ENCODE assay signal across 22 mouse cellular contexts in genomic region chrX:12201111-12201510, GRCm38 (mm10). TPM values are rescaled to one million over a fixed set of nuclear protein-coding genes. Genes with fewer than 3 reads are reported as not detected.
DNase-seq lines count a peak whose midpoint lies in the region; ATAC-seq and TF ChIP-seq lines count a peak whose summit lies in the region.
"Had no signal": no experiment of that assay in that cellular context is flagged by ENCODE, and none has a peak within 500 bp of the region (broad histone marks: within the 10 kb centered on the region; RNA-seq: fewer than 3 reads in every experiment).

No protein-coding gene starts in this region.

- no peaks in the 10 kb centered on the region for H3K79me2 ChIP-seq in liver, adult 2 months (ENCODE audit: control insufficient read depth, insufficient read depth, low read length)

- peak; percentile 35 for DNase-seq in liver, adult 2 months (ENCODE audit: extremely low read depth, low read depth, low spot score)
- no peak for DNase-seq in liver, embryonic 11.5 days (ENCODE audit: low spot score)
- peak; percentile 14 for DNase-seq in lung, postnatal 10 days
- no peak for DNase-seq in lung, postnatal 14 days
- DNase-seq in gonadal fat pad, adult 2 months (ENCODE audit: low read depth): peak; percentile 78
- DNase-seq in cerebellum, postnatal 36 days: no peak
- DNase-seq in embryonic facial prominence, embryonic 10.5 days (ENCODE audit: low spot score): no peak
- DNase-seq: adrenal gland, adult 8-10 months; adrenal gland, postnatal 25 days; cerebellum, adult 11-12 months; cerebellum, adult 8-10 months; cerebellum, postnatal 10 days; gastrocnemius, postnatal 36 days; heart, adult 11 months had no signal

- H3K9me3 ChIP-seq in liver, embryonic 11.5 days (ENCODE audit: control insufficient read depth, low read length): no peaks in the 10 kb centered on the region
- H3K9me3 ChIP-seq in embryonic facial prominence, embryonic 10.5 days: no peaks in the 10 kb centered on the region
- H3K9me3 ChIP-seq: embryonic facial prominence, embryonic 12.5 days; embryonic facial prominence, embryonic 15.5 days; forebrain, embryonic 12.5 days; forebrain, embryonic 15.5 days; hindbrain, embryonic 12.5 days; hindbrain, embryonic 15.5 days had no signal

- no peak overlapping the region for H3K4me3 ChIP-seq in liver, adult 2 months (ENCODE audit: insufficient read depth, low read depth, low read length)
- no peak overlapping the region for H3K4me3 ChIP-seq in liver, embryonic 11.5 days (ENCODE audit: low read depth, low read length)
- no peak overlapping the region for H3K4me3 ChIP-seq in embryonic facial prominence, embryonic 10.5 days
- H3K4me3 ChIP-seq: embryonic facial prominence, embryonic 12.5 days; embryonic facial prominence, embryonic 15.5 days; forebrain, embryonic 12.5 days; forebrain, embryonic 15.5 days; hindbrain, embryonic 12.5 days; hindbrain, embryonic 15.5 days had no signal

- no peak overlapping the region for H3K4me2 ChIP-seq in liver, embryonic 11.5 days
- H3K4me2 ChIP-seq: embryonic facial prominence, embryonic 12.5 days; embryonic facial prominence, embryonic 15.5 days; forebrain, embryonic 12.5 days; forebrain, embryonic 15.5 days; heart, embryonic 11.5 days; hindbrain, embryonic 12.5 days; hindbrain, embryonic 15.5 days had no signal

- no peaks in the 10 kb centered on the region for H3K27me3 ChIP-seq in liver, adult 2 months (ENCODE audit: control insufficient read depth, insufficient read depth, low read length)
- 0 out of 2 replicates have a peak, but pooled peaks cover 2% of the 10 kb centered on the region for H3K27me3 ChIP-seq in liver, embryonic 11.5 days (replicated peaks; ENCODE audit: control insufficient read depth, insufficient read depth, low read length)
- H3K27me3 ChIP-seq in embryonic facial prominence, embryonic 10.5 days (replicated peaks; ENCODE audit: low read depth, poor library complexity, severe bottlenecking): peaks cover 13% of the 10 kb centered on the region
- H3K27me3 ChIP-seq: embryonic facial prominence, embryonic 12.5 days; embryonic facial prominence, embryonic 15.5 days; forebrain, embryonic 15.5 days; hindbrain, embryonic 15.5 days had no signal

- TF ChIP-seq POLR2A in liver, adult 2 months (IDR thresholded peaks at IDR 0.05; ENCODE audit: extremely low read depth, insufficient read depth, low read length): no peak

- WGBS in liver, adult 2 months: 50% methylated on average over 3 of the region's 3 CpGs
- WGBS in liver, embryonic 11.5 days: 85% methylated on average over 3 of the region's 3 CpGs
- WGBS in embryonic facial prominence, embryonic 10.5 days: 90% methylated on average over 3 of the region's 3 CpGs

- no peak for TF ChIP-seq CTCF in liver, adult 2 months (IDR thresholded peaks at IDR 0.05; ENCODE audit: low read depth, low read length)

- H3K4me1 ChIP-seq in liver, adult 2 months (ENCODE audit: control insufficient read depth, insufficient read depth, low read length): no peaks in the 10 kb centered on the region
- H3K4me1 ChIP-seq in liver, embryonic 11.5 days (replicated peaks; ENCODE audit: control insufficient read depth, insufficient read depth, low read length): no peaks in the 10 kb centered on the region
- no peaks in the 10 kb centered on the region for H3K4me1 ChIP-seq in embryonic facial prominence, embryonic 10.5 days
- H3K4me1 ChIP-seq: embryonic facial prominence, embryonic 12.5 days; embryonic facial prominence, embryonic 15.5 days; forebrain, embryonic 12.5 days; forebrain, embryonic 15.5 days; hindbrain, embryonic 12.5 days; hindbrain, embryonic 15.5 days had no signal

- no peak overlapping the region for H3K27ac ChIP-seq in liver, adult 2 months (replicated peaks; ENCODE audit: insufficient read depth, low read depth, low read length)
- H3K27ac ChIP-seq in liver, embryonic 11.5 days (ENCODE audit: low read depth, low read length): no peak overlapping the region
- no peak overlapping the region for H3K27ac ChIP-seq in embryonic facial prominence, embryonic 10.5 days (replicated peaks)
- H3K27ac ChIP-seq: embryonic facial prominence, embryonic 12.5 days; embryonic facial prominence, embryonic 15.5 days; forebrain, embryonic 12.5 days; forebrain, embryonic 15.5 days; hindbrain, embryonic 12.5 days; hindbrain, embryonic 15.5 days had no signal

- H3K9ac ChIP-seq in liver, adult 2 months (ENCODE audit: low read depth, low read length): no peak overlapping the region
- no peak overlapping the region for H3K9ac ChIP-seq in liver, embryonic 11.5 days (ENCODE audit: low read depth, low read length)
- H3K9ac ChIP-seq: embryonic facial prominence, embryonic 12.5 days; embryonic facial prominence, embryonic 15.5 days; forebrain, embryonic 12.5 days; forebrain, embryonic 15.5 days; hindbrain, embryonic 12.5 days; hindbrain, embryonic 15.5 days had no signal

- no peak for ATAC-seq in liver, embryonic 11.5 days (replicated peaks; ENCODE audit: low FRiP score)
- ATAC-seq: CD4-positive, CD25-positive, alpha-beta regulatory T cell, adult 4 months; forebrain, embryonic 15.5 days had no signal

- H3K36me3 ChIP-seq in liver, adult 2 months (ENCODE audit: control insufficient read depth, insufficient read depth, low read length): no peaks in the 10 kb centered on the region
- no peaks in the 10 kb centered on the region for H3K36me3 ChIP-seq in liver, embryonic 11.5 days (ENCODE audit: control insufficient read depth, insufficient read depth, low read length)
- H3K36me3 ChIP-seq in embryonic facial prominence, embryonic 10.5 days (replicated peaks): no peaks in the 10 kb centered on the region
- H3K36me3 ChIP-seq: embryonic facial prominence, embryonic 12.5 days; embryonic facial prominence, embryonic 15.5 days; forebrain, embryonic 12.5 days; forebrain, embryonic 15.5 days; hindbrain, embryonic 12.5 days; hindbrain, embryonic 15.5 days had no signal

RNA-seq across cellular contexts. Expression of gene Bcor, which starts 41.0 kb away (rescaled TPM):
- 2.8 and 4.9 TPM in 2 replicates for total RNA-seq in liver, adult 2 months (2014; rRNA removed)
- 5.6 and 6.6 TPM in 2 replicates for polyA plus RNA-seq in liver, adult 2 months (2012; rRNA removed)
- polyA plus RNA-seq in liver, embryonic 11.5 days (2014; fragmentation: Nextera tagmentation; extraction: Ambion mirVana): 14.5 and 14.8 TPM in 2 replicates
- 5.9 and 8.3 TPM in 2 replicates for polyA plus RNA-seq in gonadal fat pad, adult 2 months (2012; rRNA removed)
- 23.7 and 26.3 TPM in 2 replicates for polyA plus RNA-seq in embryonic facial prominence, embryonic 10.5 days (2016; fragmentation: Nextera tagmentation; extraction: Ambion mirVana)

Comparison
In these comparisons a context has a peak if more than half of its experiments do, and no peak if none do; other contexts are left out.
1. DNase-seq: peak in liver, adult 2 months (single experiment), lung, postnatal 10 days (single experiment) and gonadal fat pad, adult 2 months (single experiment); none in liver, embryonic 11.5 days (single experiment), lung, postnatal 14 days (single experiment), cerebellum, postnatal 36 days (0 of 2) and embryonic facial prominence, embryonic 10.5 days (single experiment).